13 mouse cellular contexts compared by ENCODE assay signal in genomic region chr6:149221296-149221695, GRCm38 (mm10).
"Had no signal": no experiment of that assay in that cellular context is flagged by ENCODE, and none has a peak within 500 bp of the region (broad histone marks: within the 10 kb centered on the region; RNA-seq: fewer than 3 reads in every experiment).

No protein-coding gene starts in this region.

- H3K4me2 ChIP-seq: limb, embryonic 15.5 days; liver, embryonic 13.5 days; midbrain, embryonic 11.5 days; midbrain, embryonic 15.5 days; neural tube, embryonic 12.5 days had no signal

- H3K9me3 ChIP-seq: limb, embryonic 15.5 days; liver, embryonic 13.5 days; midbrain, embryonic 15.5 days; neural tube, embryonic 12.5 days had no signal

- H3K4me3 ChIP-seq: left cerebral cortex, adult 2 months; limb, embryonic 15.5 days; liver, embryonic 13.5 days; megakaryocyte, embryonic 14.5 days; midbrain, embryonic 15.5 days; neural tube, embryonic 12.5 days had no signal

- H3K9ac ChIP-seq: limb, embryonic 15.5 days; liver, embryonic 13.5 days; midbrain, embryonic 15.5 days; neural tube, embryonic 12.5 days had no signal

- DNase-seq: kidney, adult 2 months; kidney, postnatal 10 days; liver, embryonic 13.5 days; lung, adult 18-20 months; lung, postnatal 14 days had no signal

- H3K27me3 ChIP-seq: limb, embryonic 15.5 days; liver, embryonic 13.5 days; megakaryocyte, embryonic 14.5 days; midbrain, embryonic 15.5 days; neural tube, embryonic 12.5 days had no signal

- H3K36me3 ChIP-seq: limb, embryonic 15.5 days; liver, embryonic 13.5 days; midbrain, embryonic 15.5 days; neural tube, embryonic 12.5 days had no signal

- ATAC-seq: intestine, embryonic 16.5 days; midbrain, embryonic 15.5 days had no signal

- H3K4me1 ChIP-seq: limb, embryonic 15.5 days; liver, embryonic 13.5 days; midbrain, embryonic 15.5 days; neural tube, embryonic 12.5 days had no signal

- H3K27ac ChIP-seq: left cerebral cortex, adult 2 months; limb, embryonic 15.5 days; liver, embryonic 13.5 days; midbrain, embryonic 15.5 days; neural tube, embryonic 12.5 days; stomach, postnatal 0 days had no signal
